Mouse (Mus musculus) Patski (cell line): ENCODE measurements around the gene Tmem151a. TPM values are rescaled to one million over a fixed set of nuclear protein-coding genes. Genes with fewer than 3 reads are reported as not detected.

Experiments
- ATAC-seq: fragments of 100-300 bp; one replicate; pipeline ENCODE4 v1.8.0; 2021
- CTCF ChIA-PET: fragments of 350-600 bp; sonication (Branson Sonifier 250); formaldehyde crosslinking; loops from one replicate; lab custom pipeline; 2022; ENCODE audit warnings: inconsistent platforms; lab: Charles Lee
- POLR2A ChIA-PET: fragments of 350-600 bp; sonication (Branson Sonifier 250); formaldehyde crosslinking; loops from one replicate; lab custom pipeline; 2022; ENCODE audit warnings: antibody characterized with exemption, inconsistent platforms; lab: Charles Lee
- DNase-seq: peaks from one replicate; pipeline ENCODE4 v3.0.0-alpha.2; 2011; ENCODE audit warnings: low read depth, low spot score
- H3K27me3 ChIP-seq: fragments of 371-371 bp; one replicate; pipeline ENCODE4 v1.5.1; 2021
- CTCF ChIP-seq: fragments of 100-300 bp; IDR thresholded peaks from one replicate; pipeline ENCODE4 v1.5.1; 2021
- in situ Hi-C: fragments of 300-500 bp; cut with MboI; formaldehyde crosslinking; loops from 3 replicates; pipeline ENCODE4 v1.11.1; 2018; ENCODE audit warnings: low pct_unique_long_range_greater_than_20kb, mixed read lengths
- polyA plus RNA-seq: library from polyadenylated mRNA; unstranded; gene quantifications from one replicate; pipeline ENCODE4 v1.2.3, GENCODE M21; 2021

Tmem151a gene
- polyA plus RNA-seq, 1 experiment from 2014 or later, result 0.39 TPM

DNA sequence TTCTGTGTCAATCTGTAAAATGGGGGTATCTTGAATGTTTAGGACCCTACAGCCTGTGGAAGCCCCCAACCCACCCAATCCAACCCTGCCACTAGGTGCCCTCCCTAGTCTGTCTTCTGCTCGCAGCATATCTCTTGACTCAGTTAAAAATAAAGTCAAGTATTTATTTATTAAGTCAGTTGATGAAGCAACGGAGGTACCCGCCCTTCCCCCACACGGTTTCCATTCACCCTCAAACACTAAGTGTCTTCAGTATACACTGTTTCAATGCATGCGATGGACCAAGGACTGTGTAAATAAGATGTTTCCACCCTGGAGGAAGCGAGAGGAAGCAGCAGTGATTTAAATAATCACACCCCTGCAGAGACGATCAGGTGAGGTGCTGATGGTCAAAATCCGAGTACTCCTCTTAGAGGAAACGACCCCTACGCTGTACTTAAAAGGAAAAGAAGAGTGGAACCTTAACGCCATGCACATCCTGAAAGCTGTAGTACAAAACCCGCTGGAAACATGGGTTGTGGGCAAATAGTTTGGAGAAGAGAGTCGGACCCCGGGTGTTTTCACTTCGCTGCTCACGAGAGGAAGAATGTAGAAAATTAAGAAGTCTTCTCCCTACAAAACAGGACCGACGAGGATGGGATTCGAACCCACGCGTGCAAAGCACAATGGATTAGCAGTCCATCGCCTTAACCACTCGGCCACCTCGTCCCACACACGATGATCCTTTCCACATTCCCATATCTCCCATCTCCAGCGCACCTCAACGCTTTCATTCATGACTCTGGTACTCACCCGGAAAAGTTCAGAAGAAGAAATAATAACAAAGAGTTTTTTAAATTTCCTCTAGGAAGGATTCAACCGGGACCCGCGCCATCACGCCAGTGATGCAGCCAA lies 47.4 kb downstream of the Tmem151a start:
- no peaks in the 10 kb centered on the region for H3K27me3 ChIP-seq
- peak; percentile 1 for ATAC-seq

DNA sequence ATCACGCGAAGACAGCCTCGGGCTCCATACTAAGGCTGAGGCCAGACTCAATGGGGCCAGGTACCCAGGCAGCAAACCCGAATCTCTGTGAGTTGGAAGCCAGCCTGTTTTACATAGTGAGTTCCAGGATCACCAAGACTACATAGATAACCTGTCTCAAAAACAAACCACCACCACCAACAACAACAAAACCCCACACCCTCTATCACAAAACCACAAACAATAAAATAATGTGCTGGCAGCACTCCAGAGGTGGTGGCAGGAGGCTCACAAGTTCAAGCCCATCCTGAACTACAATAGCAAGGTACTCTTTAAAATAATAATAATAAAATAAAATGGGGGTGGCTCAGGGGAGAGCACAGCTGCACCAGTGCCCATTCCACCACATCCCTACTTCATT lies 48.8 kb downstream of the Tmem151a start:
- DNase-seq (no peak), ATAC-seq (no peak)
- ChIA-PET POLR2A (interaction anchor here (1.2 to 1.7 kb wide), 2 partner anchors 12 to 14 kb away, joined by 3 to 5 read pairs; partner anchors contain the start of genes Rin1 and Slc29a2), CTCF (interaction anchor here (0.9 to 1.9 kb wide), 5 partner anchors 11 to 22 kb away, joined by 3 to 6 read pairs (median 3); no protein-coding TSS in a partner anchor)
- in situ Hi-C loops, result no loop called here
- TF ChIP-seq CTCF, result no peak
- H3K27me3 ChIP-seq, result no peaks in the 10 kb centered on the region

More for the DNA sequence above, 47.4 kb downstream of the Tmem151a start:
- no peak for DNase-seq
- ChIA-PET POLR2A (interaction anchor here (1.2 to 2.4 kb wide), 3 partner anchors 10 to 14 kb away, joined by 3 to 14 read pairs (median 3); partner anchors contain the start of gene Slc29a2), CTCF (interaction anchor here (1.0 to 3.6 kb wide), 7 partner anchors 10 to 22 kb away, joined by 3 to 29 read pairs (median 4); partner anchors contain the start of gene Rin1)
- no peak for TF ChIP-seq CTCF
- in situ Hi-C loops, result no loop called here

DNA sequence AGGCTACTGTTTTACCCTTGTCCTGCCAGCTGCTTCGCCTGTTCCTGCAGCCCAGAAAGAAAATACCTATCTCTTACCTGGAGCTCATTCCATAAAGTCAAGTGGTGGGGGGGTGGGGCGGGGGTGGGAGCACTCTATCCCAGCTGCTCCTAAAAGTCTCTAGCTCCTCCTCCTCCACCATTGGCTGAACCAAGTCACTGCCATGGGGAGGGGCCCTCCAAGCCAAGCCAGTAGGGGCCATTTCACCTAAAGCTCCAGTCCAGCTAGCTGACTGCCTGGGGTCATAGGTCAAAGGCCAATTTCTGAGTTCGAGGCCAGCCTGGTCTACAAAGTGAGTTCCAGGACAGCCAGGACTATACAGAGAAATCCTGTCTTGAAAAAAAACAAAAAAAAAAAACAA lies 52.6 kb downstream of the Tmem151a start:
- H3K27me3 ChIP-seq, result no peaks in the 10 kb centered on the region
- TF ChIP-seq CTCF, result no peak
- ChIA-PET CTCF (interaction anchor here (1.2 kb wide), 1 partner anchor 14 kb away, joined by 3 read pairs; no protein-coding TSS in a partner anchor), POLR2A (interaction anchor here (1.1 to 1.5 kb wide), 2 partner anchors 9 to 14 kb away, joined by 4 to 6 read pairs; partner anchors contain the start of gene Slc29a2)
- in situ Hi-C loops, result no loop called here
- no peak for ATAC-seq
- DNase-seq, result no peak

DNA sequence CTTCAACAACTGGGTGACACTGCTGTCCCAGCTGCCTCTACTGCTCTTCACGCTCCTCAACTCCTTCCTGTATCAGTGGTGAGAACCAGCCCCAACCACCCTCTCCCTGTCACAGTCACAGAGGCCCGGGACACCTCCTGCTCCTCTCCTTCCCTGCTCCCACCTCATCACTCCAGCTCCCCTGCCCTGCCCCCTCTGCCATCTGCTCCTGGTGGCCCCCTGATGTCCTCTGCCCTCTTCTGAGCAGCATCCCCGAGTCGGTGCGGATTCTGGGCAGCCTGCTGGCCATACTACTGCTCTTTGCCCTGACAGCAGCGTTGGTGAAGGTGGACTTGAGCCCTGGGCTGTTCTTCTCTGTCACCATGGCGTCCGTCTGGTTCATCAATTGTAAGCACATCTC lies 59.2 kb downstream of the Tmem151a start:
- TF ChIP-seq CTCF, result no peak
- no peak for ATAC-seq

DNA sequence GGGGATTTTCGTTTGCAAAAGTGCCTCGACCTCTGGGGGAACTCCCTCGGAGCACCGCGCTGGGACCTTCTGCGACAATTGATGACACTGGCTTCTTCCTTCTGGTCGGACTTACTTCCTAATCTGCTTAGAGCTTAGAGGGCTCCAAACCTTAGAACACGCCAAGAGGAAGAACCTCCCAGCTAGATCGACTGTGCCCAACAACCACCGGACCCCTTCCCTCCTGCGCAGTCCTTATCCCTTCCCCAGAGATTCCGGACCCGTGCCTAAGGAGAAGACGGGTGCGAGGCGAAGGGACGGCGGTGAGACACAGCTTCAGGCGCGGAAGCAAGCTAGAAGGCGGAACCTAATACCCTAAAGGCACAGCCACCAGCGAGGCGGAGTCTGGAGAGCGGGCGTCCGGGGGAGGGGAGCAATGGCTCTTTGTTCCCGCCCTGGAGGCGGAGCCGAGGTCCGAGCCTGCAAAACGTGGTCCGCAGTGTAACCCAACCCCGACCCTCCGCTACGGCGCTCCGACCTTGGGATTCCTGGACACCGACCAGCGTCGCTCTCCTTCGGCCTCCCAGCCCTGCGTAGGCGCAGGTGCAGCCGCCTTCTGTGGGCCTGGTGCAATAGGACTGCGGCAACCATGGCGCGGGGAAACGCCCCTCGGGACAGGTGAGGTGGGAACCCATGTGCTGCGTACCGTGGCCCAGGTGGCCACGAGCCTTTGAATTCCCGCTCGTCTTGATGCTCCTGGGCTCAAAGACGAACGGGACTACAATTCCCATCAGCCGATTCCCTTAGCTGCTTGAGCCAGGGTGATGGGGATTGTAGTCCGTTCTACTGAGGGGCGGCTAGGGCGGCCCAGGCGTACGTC lies 61.5 kb downstream of the Tmem151a start, which contains the start of gene Slc29a2:
TSS of gene Slc29a2 (plus strand) at position 240 of the 859 bp plus-strand sequence.
- ATAC-seq (peak; percentile 91), DNase-seq (no peak)
- in situ Hi-C loops, result no loop called here
- H3K27me3 ChIP-seq, result no peaks in the 10 kb centered on the region
- ChIA-PET CTCF (interaction anchor here (1.2 to 1.8 kb wide), 3 partner anchors 11 to 27 kb away, joined by 3 to 4 read pairs (median 4); partner anchors contain the start of gene Rin1), POLR2A (interaction anchor here (1.0 to 1.5 kb wide), 5 partner anchors 9 to 41 kb away, joined by 3 to 6 read pairs (median 3); partner anchors contain the start of genes AC124502.3 and B4gat1)
- TF ChIP-seq CTCF, result no peak

More for the DNA sequence above, 59.2 kb downstream of the Tmem151a start:
- in situ Hi-C loops, result no loop called here
- ChIA-PET CTCF (no interaction called here), POLR2A (interaction anchor here (1.5 kb wide), 1 partner anchor 8 kb away, joined by 4 read pairs; no protein-coding TSS in a partner anchor)
- no peak for DNase-seq
- no peaks in the 10 kb centered on the region for H3K27me3 ChIP-seq

DNA sequence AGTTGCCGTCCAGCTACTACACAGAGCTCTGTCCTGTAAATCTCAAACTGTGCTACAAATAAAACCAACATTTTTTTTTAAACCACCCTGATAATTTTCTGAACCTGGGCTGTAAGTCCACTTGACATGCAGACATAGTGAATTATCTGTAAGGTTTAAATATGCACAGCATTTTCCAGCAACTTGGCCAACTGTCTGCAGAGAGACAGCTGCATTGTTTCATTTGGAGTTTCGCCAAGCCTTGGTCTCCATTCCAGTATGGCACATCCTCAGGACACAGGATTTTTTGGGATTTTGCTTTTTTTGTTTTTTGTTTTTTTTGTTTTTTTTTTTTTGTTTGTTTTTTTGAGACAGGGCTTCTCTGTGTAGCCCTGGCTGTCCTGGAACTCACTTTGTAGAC lies 63.9 kb downstream of the Tmem151a start:
- in situ Hi-C loops, result no loop called here
- CTCF ChIA-PET, result interaction anchor here (1.0 kb wide), 1 partner anchor 18 kb away, joined by 5 read pairs; no protein-coding TSS in a partner anchor
- no peak for TF ChIP-seq CTCF
- POLR2A ChIA-PET, result no interaction called here
- no peaks in the 10 kb centered on the region for H3K27me3 ChIP-seq
- ATAC-seq (no peak), DNase-seq (no peak)

Other genes starting within 250 kb of the Tmem151a start
- gene Ccs, start 246.2 kb downstream of the Tmem151a start, polyA plus RNA-seq, result 133 TPM
- 0.26 TPM for gene Ccdc87, start 246.2 kb downstream of the Tmem151a start, polyA plus RNA-seq
- 79.4 TPM for gene Ctsf, start 230.4 kb downstream of the Tmem151a start, polyA plus RNA-seq
- 0.10 TPM for gene Actn3, start 207.6 kb downstream of the Tmem151a start, polyA plus RNA-seq
- gene Zdhhc24, start 206.9 kb downstream of the Tmem151a start, polyA plus RNA-seq, result 17.2 TPM
- 20.3 TPM for gene Bbs1, start 178.9 kb downstream of the Tmem151a start, polyA plus RNA-seq
- 91.0 TPM for gene Dpp3, start 157.2 kb downstream of the Tmem151a start, polyA plus RNA-seq
- gene Peli3, start 142.4 kb downstream of the Tmem151a start, polyA plus RNA-seq, result 7.4 TPM
- 106 TPM for gene Mrpl11, start 123.4 kb downstream of the Tmem151a start, polyA plus RNA-seq
- gene Npas4, start 95.2 kb downstream of the Tmem151a start, polyA plus RNA-seq, result 0.18 TPM
- gene Slc29a2, start 61.7 kb downstream of the Tmem151a start, polyA plus RNA-seq, result 15.8 TPM
- gene B4gat1, start 46.7 kb downstream of the Tmem151a start, polyA plus RNA-seq, result 82.4 TPM
- gene AC124502.3, start 46.6 kb downstream of the Tmem151a start, polyA plus RNA-seq, result 1.7 TPM
- gene Brms1, start 44.2 kb downstream of the Tmem151a start, polyA plus RNA-seq, result 56.8 TPM
- gene Rin1, start 35.0 kb downstream of the Tmem151a start, polyA plus RNA-seq, result 39.4 TPM
- gene Cd248, start 17.5 kb downstream of the Tmem151a start, polyA plus RNA-seq, result 0.44 TPM
- gene Yif1a, start 3.0 kb upstream of the Tmem151a start, polyA plus RNA-seq, result 68.6 TPM
- 2.5 TPM for gene Cnih2, start 13.0 kb upstream of the Tmem151a start, polyA plus RNA-seq
- gene Rab1b, start 21.5 kb upstream of the Tmem151a start, polyA plus RNA-seq, result 237 TPM
- gene Klc2, start 33.0 kb upstream of the Tmem151a start, polyA plus RNA-seq, result 84.0 TPM
- 23.8 TPM for gene Pacs1, start 187.6 kb upstream of the Tmem151a start, polyA plus RNA-seq
- gene Sf3b2, start 209.9 kb upstream of the Tmem151a start, polyA plus RNA-seq, result 255 TPM
- gene Gal3st3, start 212.8 kb upstream of the Tmem151a start, polyA plus RNA-seq, result not detected